ENCODE assay signal across 16 mouse cellular contexts in genomic region chr1:131188655-131189054, GRCm38 (mm10). TPM values are rescaled to one million over a fixed set of nuclear protein-coding genes. Genes with fewer than 3 reads are reported as not detected.
DNase-seq lines count a peak whose midpoint lies in the region; ATAC-seq and TF ChIP-seq lines count a peak whose summit lies in the region.
"Had no signal": no experiment of that assay in that cellular context is flagged by ENCODE, and none has a peak within 500 bp of the region (broad histone marks: within the 10 kb centered on the region; RNA-seq: fewer than 3 reads in every experiment).

No protein-coding gene starts in this region.

- WGBS in heart, embryonic 10.5 days, result 32% methylated on average over 5 of the region's 5 CpGs
- 92% methylated on average over 5 of the region's 5 CpGs for WGBS in liver, adult 2 months
- WGBS in forebrain, embryonic 13.5 days, result 96% methylated on average over 5 of the region's 5 CpGs

- no peak overlapping the region for H3K9ac ChIP-seq in liver, adult 2 months (ENCODE audit: low read depth, low read length)
- H3K9ac ChIP-seq in forebrain, embryonic 13.5 days, result no peak overlapping the region

- H3K27me3 ChIP-seq in heart, embryonic 10.5 days (ENCODE audit: insufficient read depth, poor library complexity, severe bottlenecking), result no peaks in the 10 kb centered on the region
- H3K27me3 ChIP-seq in liver, adult 2 months (ENCODE audit: control insufficient read depth, insufficient read depth, low read length), result no peaks in the 10 kb centered on the region
- H3K27me3 ChIP-seq in forebrain, embryonic 13.5 days, result no peaks in the 10 kb centered on the region
- H3K27me3 ChIP-seq: Patski had no signal

- H3K27ac ChIP-seq in heart, embryonic 10.5 days, result 0 out of 2 replicates have a peak overlapping the region, but pooled peaks have one; percentile 3
- H3K27ac ChIP-seq in liver, adult 2 months (replicated peaks; ENCODE audit: insufficient read depth, low read depth, low read length), result 0 out of 2 replicates have a peak overlapping the region, but pooled peaks have one; percentile 9
- H3K27ac ChIP-seq in forebrain, embryonic 13.5 days, result no peak overlapping the region
- H3K27ac ChIP-seq: layer of hippocampus, adult 2 months had no signal

- no peak overlapping the region for H3K4me2 ChIP-seq in forebrain, embryonic 13.5 days

- no peak for TF ChIP-seq POLR2A in liver, adult 2 months (IDR thresholded peaks at IDR 0.05; ENCODE audit: extremely low read depth, insufficient read depth, low read length)

- H3K9me3 ChIP-seq in heart, embryonic 10.5 days, result no peaks in the 10 kb centered on the region
- no peaks in the 10 kb centered on the region for H3K9me3 ChIP-seq in forebrain, embryonic 13.5 days (replicated peaks)

- intact Hi-C loops in heart, postnatal 10 days (cut with DNase I), result loop anchor here (10.0 kb wide), 1 partner anchor 366 kb away; no protein-coding TSS in a partner anchor

- TF ChIP-seq CTCF in liver, adult 2 months (IDR thresholded peaks at IDR 0.05; ENCODE audit: low read depth, low read length), result no peak

- peaks cover 3% of the 10 kb centered on the region; the same call in 1 of the 2 replicates for H3K36me3 ChIP-seq in heart, embryonic 10.5 days
- H3K36me3 ChIP-seq in liver, adult 2 months (ENCODE audit: control insufficient read depth, insufficient read depth, low read length), result no peaks in the 10 kb centered on the region
- no peaks in the 10 kb centered on the region for H3K36me3 ChIP-seq in forebrain, embryonic 13.5 days (ENCODE audit: poor library complexity, severe bottlenecking)

- H3K4me1 ChIP-seq in heart, embryonic 10.5 days, result peaks cover 72% of the 10 kb centered on the region
- peaks cover 27% of the 10 kb centered on the region for H3K4me1 ChIP-seq in liver, adult 2 months (ENCODE audit: control insufficient read depth, insufficient read depth, low read length)
- H3K4me1 ChIP-seq in forebrain, embryonic 13.5 days, result no peaks in the 10 kb centered on the region

- peaks cover 4% of the 10 kb centered on the region; the same call in 1 of the 2 replicates for H3K79me2 ChIP-seq in liver, adult 2 months (ENCODE audit: control insufficient read depth, insufficient read depth, low read length)

- DNase-seq in heart, embryonic 10.5 days (ENCODE audit: low spot score), result no peak
- no peak for DNase-seq in heart, postnatal 10 days
- DNase-seq in CD4-positive, CD25-positive, alpha-beta regulatory T cell, adult 2 months (ENCODE audit: low read depth, low spot score), result peak; percentile 58
- peak; percentile 30 for DNase-seq in liver, adult 2 months (ENCODE audit: extremely low read depth, low read depth, low spot score)
- no peak for DNase-seq in testis, postnatal 10 days (ENCODE audit: low spot score)
- no peak for DNase-seq in adrenal gland, adult 8-10 months
- DNase-seq: adrenal gland, adult 2 months; cerebellum, adult 11 months; heart, adult 11 months; heart, postnatal 14 days; retina, postnatal 1 day had no signal

- no peak overlapping the region for H3K4me3 ChIP-seq in heart, embryonic 10.5 days
- no peak overlapping the region for H3K4me3 ChIP-seq in liver, adult 2 months (ENCODE audit: insufficient read depth, low read depth, low read length)
- no peak overlapping the region for H3K4me3 ChIP-seq in forebrain, embryonic 13.5 days
- H3K4me3 ChIP-seq: layer of hippocampus, adult 2 months had no signal

- peak; percentile 42 for ATAC-seq in megakaryocyte-erythroid progenitor cell, adult 5-6 weeks (replicated peaks; ENCODE audit: low FRiP score, low TSS enrichment, poor library complexity, severe bottlenecking)
- ATAC-seq in forebrain, embryonic 13.5 days, result no peak
- ATAC-seq: intestine, postnatal 0 days; Patski had no signal

RNA-seq across cellular contexts. Expression of gene Eif2d, which starts 35.7 kb away (rescaled TPM):
- polyA plus RNA-seq in heart, embryonic 10.5 days (2016; fragmentation: Nextera tagmentation; extraction: Ambion mirVana), result 54.8 and 62.9 TPM in 2 replicates
- 10 to 100 TPM; 36.3 to 36.7 TPM for total RNA-seq in heart, postnatal 10 days (2021)
- 20.9 and 25.6 TPM in 2 replicates for total RNA-seq in liver, adult 2 months (2014; rRNA removed)
- polyA plus RNA-seq in liver, adult 2 months (2012; rRNA removed), result 24.0 and 28.9 TPM in 2 replicates
- total RNA-seq in megakaryocyte-erythroid progenitor cell, adult 5-6 weeks (2014; fragmentation: Nextera tagmentation), result 73.6 and 79.4 TPM in 2 replicates
- 37.4 and 48.3 TPM in 2 replicates for total RNA-seq in megakaryocyte-erythroid progenitor cell, adult 5-6 weeks (2017)
- 55.0 and 60.6 TPM in 2 replicates for polyA plus RNA-seq in forebrain, embryonic 13.5 days (2015; fragmentation: Nextera tagmentation; extraction: Ambion mirVana)
- 10 to 100 TPM; 44.9 to 56.7 (median 50.0) TPM for total RNA-seq in adrenal gland, adult 8-10 months (2022)

RNA-seq across cellular contexts. Expression of gene Dyrk3, which starts 50.5 kb away (rescaled TPM):
- polyA plus RNA-seq in heart, embryonic 10.5 days (2016; fragmentation: Nextera tagmentation; extraction: Ambion mirVana), result 3.1 and 3.9 TPM in 2 replicates
- under 1 TPM; 0.32 to 0.91 TPM for total RNA-seq in heart, postnatal 10 days (2021)
- 0.87 and 1.3 TPM in 2 replicates for total RNA-seq in liver, adult 2 months (2014; rRNA removed)
- polyA plus RNA-seq in liver, adult 2 months (2012; rRNA removed), result 0.50 and 0.73 TPM in 2 replicates
- total RNA-seq in megakaryocyte-erythroid progenitor cell, adult 5-6 weeks (2014; fragmentation: Nextera tagmentation), result 18.2 and 19.6 TPM in 2 replicates
- total RNA-seq in megakaryocyte-erythroid progenitor cell, adult 5-6 weeks (2017), result 20.0 and 31.3 TPM in 2 replicates
- 16.7 and 18.9 TPM in 2 replicates for polyA plus RNA-seq in forebrain, embryonic 13.5 days (2015; fragmentation: Nextera tagmentation; extraction: Ambion mirVana)
- 1 to 10 TPM; 4.9 to 9.5 (median 6.3) TPM for total RNA-seq in adrenal gland, adult 8-10 months (2022)

RNA-seq across cellular contexts. Expression of gene Rassf5, which starts 56.4 kb away (rescaled TPM):
- polyA plus RNA-seq in heart, embryonic 10.5 days (2016; fragmentation: Nextera tagmentation; extraction: Ambion mirVana), result 44.4 and 64.0 TPM in 2 replicates
- 1 to 10 TPM; 3.9 to 5.4 TPM for total RNA-seq in heart, postnatal 10 days (2021)
- 3.4 and 5.6 TPM in 2 replicates for total RNA-seq in liver, adult 2 months (2014; rRNA removed)
- polyA plus RNA-seq in liver, adult 2 months (2012; rRNA removed), result 6.1 and 8.4 TPM in 2 replicates
- 19.8 and 20.0 TPM in 2 replicates for total RNA-seq in megakaryocyte-erythroid progenitor cell, adult 5-6 weeks (2014; fragmentation: Nextera tagmentation)
- total RNA-seq in megakaryocyte-erythroid progenitor cell, adult 5-6 weeks (2017), result 26.0 and 28.0 TPM in 2 replicates
- polyA plus RNA-seq in forebrain, embryonic 13.5 days (2015; fragmentation: Nextera tagmentation; extraction: Ambion mirVana), result 0.98 and 1.1 TPM in 2 replicates
- 10 to 100 TPM; 13.1 to 23.8 (median 20.7) TPM for total RNA-seq in adrenal gland, adult 8-10 months (2022)

Comparison
In these comparisons a context has a peak if more than half of its experiments do, and no peak if none do; other contexts are left out.
1. DNase-seq: peak in CD4-positive, CD25-positive, alpha-beta regulatory T cell, adult 2 months (single experiment) and liver, adult 2 months (single experiment); none in heart, embryonic 10.5 days (single experiment), heart, postnatal 10 days (0 of 2), testis, postnatal 10 days (single experiment) and adrenal gland, adult 8-10 months (single experiment).